Mouse (Mus musculus): ENCODE data around the gene Ptch2. TPM values are rescaled to one million over a fixed set of nuclear protein-coding genes. Genes with fewer than 3 reads are reported as not detected.

The Ptch2 gene
- polyA plus RNA-seq, 1 experiment from 2014 or later, result 7.0 TPM

DNA sequence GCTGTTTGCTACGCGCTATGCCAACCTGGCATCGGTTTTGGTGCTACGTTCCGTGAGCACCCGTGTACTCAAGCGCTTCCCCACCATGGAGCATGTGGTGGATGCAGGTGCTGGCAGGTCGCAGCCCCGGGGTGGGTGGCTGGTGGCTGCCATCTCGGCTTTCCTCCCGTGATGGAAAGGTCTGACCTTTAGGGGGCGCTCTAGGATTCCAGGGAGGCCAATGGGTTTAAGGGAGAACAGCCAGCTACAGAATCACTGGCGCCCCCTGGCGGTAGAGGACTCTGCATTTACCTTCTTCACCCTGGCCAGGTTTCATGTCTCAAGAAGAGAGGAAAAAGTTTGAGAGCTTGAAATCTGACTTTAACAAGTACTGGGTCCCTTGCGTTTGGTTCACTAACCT is 50.3 kb downstream of the Ptch2 start:
- H3K4me2 ChIP-seq, result no peak overlapping the region
- no peak overlapping the region for H3K4me3 ChIP-seq (replicated peaks)
- H3K27me3 ChIP-seq (replicated peaks), result no peaks in the 10 kb centered on the region
- no peak for ATAC-seq (ENCODE audit: insufficient read depth, low FRiP score, low read depth)
- H3K27ac ChIP-seq, result no peak overlapping the region
- H3K9me3 ChIP-seq, result no peaks in the 10 kb centered on the region
- 0 out of 2 replicates have a peak, but pooled peaks cover 2% of the 10 kb centered on the region for H3K4me1 ChIP-seq
- 27% methylated on average over 15 of the region's 15 CpGs for WGBS
- no peak overlapping the region for H3K9ac ChIP-seq
- peaks cover 12% of the 10 kb centered on the region for H3K36me3 ChIP-seq

DNA sequence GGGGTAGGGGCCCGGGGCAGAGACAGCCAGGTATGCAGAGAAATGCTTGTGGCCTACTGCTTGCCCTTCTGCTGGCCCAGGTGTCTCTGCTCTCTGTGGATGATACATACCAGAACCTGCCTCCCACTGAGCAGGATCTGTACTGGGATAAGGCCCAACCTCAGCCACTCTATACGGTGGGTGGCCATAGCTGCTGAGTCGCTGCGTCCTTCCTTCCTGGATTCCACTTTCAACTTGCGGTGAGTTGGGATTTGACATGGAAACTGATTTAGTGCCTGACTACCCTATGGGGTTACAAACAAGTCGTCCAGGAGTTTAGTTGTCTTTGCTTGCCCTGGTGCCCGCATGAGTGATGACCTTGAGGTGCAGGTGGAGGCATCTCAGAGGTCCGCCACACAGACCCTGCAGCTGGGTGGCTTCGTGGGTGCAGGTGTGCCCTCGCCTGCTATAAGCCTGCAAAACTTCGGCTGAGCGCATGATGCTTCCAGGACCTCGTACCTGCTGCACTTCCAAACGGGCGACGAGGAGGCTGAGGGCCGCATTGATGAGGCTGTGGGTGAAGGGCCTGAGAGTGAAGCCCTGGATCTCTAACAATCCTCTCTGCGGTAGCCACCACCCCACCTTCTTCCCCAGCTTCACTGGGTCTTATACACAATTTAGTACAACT is 52.3 kb downstream of the Ptch2 start:
- Histone ChIP-seq H3K27ac (no peak overlapping the region), H3K36me3 (peaks cover 29% of the 10 kb centered on the region), H3K27me3 (replicated peaks) (no peaks in the 10 kb centered on the region), H3K4me2 (no peak overlapping the region), H3K9ac (no peak overlapping the region), H3K4me3 (replicated peaks) (no peak overlapping the region), H3K9me3 (no peaks in the 10 kb centered on the region), H3K4me1 (peaks cover 11% of the 10 kb centered on the region; the same call in 1 of the 2 replicates)
- 70% methylated on average over 18 of the region's 18 CpGs for WGBS
- no peak; the same call in 1 of the 2 replicates for ATAC-seq (ENCODE audit: insufficient read depth, low FRiP score, low read depth)

- Histone ChIP-seq H3K9me3 (no peaks in the 10 kb centered on the region), H3K9ac (no peak overlapping the region), H3K27me3 (replicated peaks) (no peaks in the 10 kb centered on the region), H3K4me3 (replicated peaks) (no peak overlapping the region), H3K27ac (no peak overlapping the region), H3K4me2 (no peak overlapping the region), H3K36me3 (peaks cover 34% of the 10 kb centered on the region), H3K4me1 (peaks cover 16% of the 10 kb centered on the region; the same call in 1 of the 2 replicates)
- ATAC-seq (ENCODE audit: insufficient read depth, low FRiP score, low read depth), result no peak
- 65% methylated on average over 24 of the region's 24 CpGs for WGBS
Measured at GRCm38 (mm10) chr4:117148815-117149214, 52.9 kb downstream of the Ptch2 start.

GRCm38 (mm10) chr4:117149291-117150211 is 53.7 kb downstream of the Ptch2 start:
- Histone ChIP-seq H3K9me3 (no peaks in the 10 kb centered on the region), H3K27me3 (replicated peaks) (no peaks in the 10 kb centered on the region), H3K27ac (0 out of 2 replicates have a peak overlapping the region, but pooled peaks have one; percentile 12), H3K4me1 (peaks cover 22% of the 10 kb centered on the region; the same call in 1 of the 2 replicates), H3K9ac (no peak overlapping the region), H3K36me3 (peaks cover 34% of the 10 kb centered on the region), H3K4me3 (replicated peaks) (no peak overlapping the region), H3K4me2 (no peak overlapping the region)
- ATAC-seq (ENCODE audit: insufficient read depth, low FRiP score, low read depth), result no peak
- WGBS, result 65% methylated on average over 6 of the region's 6 CpGs

DNA sequence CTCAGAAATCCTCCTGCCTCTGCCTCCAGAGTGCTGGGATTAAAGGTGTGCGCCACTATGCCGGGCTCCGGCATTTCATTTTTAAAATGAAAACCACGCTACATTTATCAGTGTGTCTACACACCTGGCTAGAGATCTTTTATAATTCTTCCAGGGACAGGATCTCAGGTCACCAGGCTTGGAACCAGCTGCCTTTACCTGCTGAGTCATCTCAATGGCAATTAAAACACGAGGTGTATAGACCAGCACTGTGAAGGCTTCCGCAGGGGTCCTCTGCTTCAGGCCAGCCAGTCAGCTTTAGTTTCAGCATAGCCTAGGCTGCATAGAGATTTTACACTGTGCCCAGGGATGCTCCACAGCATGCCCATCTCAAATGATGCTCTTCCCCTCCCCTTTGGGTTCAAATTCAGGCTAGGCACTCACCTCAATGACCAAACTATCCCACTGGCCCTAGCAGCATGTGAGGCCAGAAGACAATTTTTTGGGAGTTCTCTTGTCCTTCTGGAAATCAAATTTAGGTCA is 54.4 kb downstream of the Ptch2 start:
- no peak overlapping the region for H3K4me3 ChIP-seq (replicated peaks)
- WGBS, result 89% methylated on average over 6 of the region's 6 CpGs
- no peak for ATAC-seq (ENCODE audit: insufficient read depth, low FRiP score, low read depth)
- H3K9me3 ChIP-seq, result no peaks in the 10 kb centered on the region
- H3K4me2 ChIP-seq, result no peak overlapping the region
- peaks cover 22% of the 10 kb centered on the region; the same call in 1 of the 2 replicates for H3K4me1 ChIP-seq
- 0 out of 2 replicates have a peak overlapping the region, but pooled peaks have one; percentile 12 for H3K27ac ChIP-seq
- H3K9ac ChIP-seq, result no peak overlapping the region
- no peaks in the 10 kb centered on the region for H3K27me3 ChIP-seq (replicated peaks)
- H3K36me3 ChIP-seq, result peaks cover 34% of the 10 kb centered on the region

DNA sequence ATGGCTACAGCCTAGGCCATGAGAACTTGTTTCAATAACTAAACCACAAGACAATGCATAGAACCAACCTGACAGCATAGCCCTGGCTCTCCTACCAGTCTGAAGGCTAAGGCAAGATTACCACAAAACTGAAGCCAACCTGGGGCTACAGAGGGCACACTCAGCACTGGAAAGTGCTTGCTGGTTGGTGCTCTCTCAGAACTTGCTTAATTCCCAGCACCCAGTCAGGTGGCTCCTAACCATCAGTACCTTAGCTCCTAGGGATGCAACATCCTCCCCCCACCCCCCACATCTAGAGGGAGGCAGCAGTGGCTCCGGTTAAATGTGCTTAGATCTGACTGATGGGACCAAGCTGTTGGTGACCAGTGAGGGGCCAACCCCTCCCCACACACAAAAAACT is 55.5 kb downstream of the Ptch2 start:
- Histone ChIP-seq H3K36me3 (peaks cover 34% of the 10 kb centered on the region), H3K27me3 (replicated peaks) (no peaks in the 10 kb centered on the region), H3K9me3 (no peaks in the 10 kb centered on the region), H3K27ac (no peak overlapping the region), H3K4me1 (peaks cover 22% of the 10 kb centered on the region; the same call in 1 of the 2 replicates), H3K4me2 (no peak overlapping the region), H3K9ac (no peak overlapping the region), H3K4me3 (replicated peaks) (no peak overlapping the region)
- ATAC-seq (ENCODE audit: insufficient read depth, low FRiP score, low read depth), result no peak
- 41% methylated on average over 1 of the region's 1 CpGs for WGBS

- 58% methylated on average over 5 of the region's 5 CpGs for WGBS
- H3K4me3 ChIP-seq (replicated peaks), result no peak overlapping the region
- H3K27ac ChIP-seq, result no peak overlapping the region
- H3K9ac ChIP-seq, result no peak overlapping the region
- no peaks in the 10 kb centered on the region for H3K9me3 ChIP-seq
- peak overlapping the region; percentile 64; the same call in 1 of the 2 replicates for H3K4me2 ChIP-seq
- H3K36me3 ChIP-seq, result peaks cover 34% of the 10 kb centered on the region
- no peaks in the 10 kb centered on the region for H3K27me3 ChIP-seq (replicated peaks)
- H3K4me1 ChIP-seq, result peaks cover 22% of the 10 kb centered on the region; the same call in 1 of the 2 replicates
- ATAC-seq (ENCODE audit: insufficient read depth, low FRiP score, low read depth), result no peak
Measured at GRCm38 (mm10) chr4:117152714-117153113, 56.8 kb downstream of the Ptch2 start.

DNA sequence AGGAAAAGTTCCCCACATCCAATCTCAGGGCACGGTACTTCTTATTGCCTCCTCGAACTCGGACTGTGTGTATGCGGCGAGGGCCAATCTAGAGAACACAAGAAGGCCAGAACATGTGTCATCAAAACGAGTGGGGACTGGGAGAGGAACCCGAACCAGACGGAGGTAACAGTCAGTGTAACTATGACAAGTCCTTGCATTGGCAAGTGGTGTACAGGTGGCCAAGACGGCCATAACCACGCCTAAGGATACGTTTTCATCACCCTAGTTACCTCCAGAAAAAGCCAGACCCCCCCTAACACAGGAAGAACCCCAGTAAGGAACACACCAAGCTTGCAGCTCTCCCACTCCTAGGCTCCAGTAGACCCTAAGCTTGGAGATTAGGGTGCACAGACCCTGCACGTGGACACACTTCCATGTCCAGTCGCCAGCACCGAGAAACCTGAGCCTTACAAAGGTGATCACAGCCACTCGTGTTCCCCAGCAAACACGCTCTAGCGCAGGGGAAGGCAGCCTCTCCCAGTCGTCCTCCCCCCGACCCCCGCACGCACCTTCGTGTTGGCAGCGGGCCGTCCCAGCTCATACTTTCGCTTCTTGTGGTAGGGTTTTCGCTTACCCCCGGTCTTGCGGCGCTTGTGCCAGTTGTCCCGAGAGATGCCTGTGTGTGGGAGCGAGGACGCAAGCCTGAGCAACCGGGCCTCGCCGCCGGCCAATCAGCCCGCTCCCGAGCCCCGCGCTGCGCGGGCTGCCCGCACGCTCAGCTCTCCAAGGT is 59.3 kb downstream of the Ptch2 start:
- WGBS, result under 1% methylated on average over 44 of the region's 44 CpGs
- Histone ChIP-seq H3K4me2 (peak overlapping the region; percentile 64), H3K27ac (peak overlapping the region; percentile 94), H3K36me3 (peaks cover 33% of the 10 kb centered on the region), H3K27me3 (replicated peaks) (no peaks in the 10 kb centered on the region), H3K9me3 (no peaks in the 10 kb centered on the region), H3K4me1 (peaks cover 22% of the 10 kb centered on the region; the same call in 1 of the 2 replicates), H3K4me3 (replicated peaks) (peak overlapping the region; percentile 93), H3K9ac (peak overlapping the region; percentile 100)
- ATAC-seq (ENCODE audit: insufficient read depth, low FRiP score, low read depth), result no peak

- WGBS, result under 1% methylated on average over 52 of the region's 52 CpGs
- Histone ChIP-seq H3K9ac (peak within 1 kb of the TSS; percentile 100), H3K27ac (peak within 1 kb of the TSS; percentile 94), H3K4me1 (peaks cover 20% of the 10 kb centered on the region; the same call in 1 of the 2 replicates), H3K27me3 (replicated peaks) (no peaks in the 10 kb centered on the region), H3K9me3 (no peaks in the 10 kb centered on the region), H3K4me3 (replicated peaks) (peak within 1 kb of the TSS; percentile 93), H3K36me3 (peaks cover 33% of the 10 kb centered on the region), H3K4me2 (peak within 1 kb of the TSS; percentile 64)
- ATAC-seq (ENCODE audit: insufficient read depth, low FRiP score, low read depth), result peak; percentile 85
Measured at GRCm38 (mm10) chr4:117155792-117156355, 60.0 kb downstream of the Ptch2 start, which contains the start of gene Rps8. Gene Rps8 (minus strand): TSS chr4:117156243.

- H3K9me3 ChIP-seq, result no peaks in the 10 kb centered on the region
- H3K27ac ChIP-seq, result no peak overlapping the region; the same call in 1 of the 2 replicates
- no peak overlapping the region for H3K9ac ChIP-seq
- no peak for ATAC-seq (ENCODE audit: insufficient read depth, low FRiP score, low read depth)
- H3K36me3 ChIP-seq, result peaks cover 32% of the 10 kb centered on the region
- H3K4me2 ChIP-seq, result peak overlapping the region; percentile 64
- H3K27me3 ChIP-seq (replicated peaks), result no peaks in the 10 kb centered on the region
- WGBS, result 24% methylated on average over 6 of the region's 6 CpGs
- H3K4me1 ChIP-seq, result peaks cover 20% of the 10 kb centered on the region; the same call in 1 of the 2 replicates
- H3K4me3 ChIP-seq (replicated peaks), result peak overlapping the region; percentile 93
Measured at GRCm38 (mm10) chr4:117156372-117156771, 60.5 kb downstream of the Ptch2 start.

DNA sequence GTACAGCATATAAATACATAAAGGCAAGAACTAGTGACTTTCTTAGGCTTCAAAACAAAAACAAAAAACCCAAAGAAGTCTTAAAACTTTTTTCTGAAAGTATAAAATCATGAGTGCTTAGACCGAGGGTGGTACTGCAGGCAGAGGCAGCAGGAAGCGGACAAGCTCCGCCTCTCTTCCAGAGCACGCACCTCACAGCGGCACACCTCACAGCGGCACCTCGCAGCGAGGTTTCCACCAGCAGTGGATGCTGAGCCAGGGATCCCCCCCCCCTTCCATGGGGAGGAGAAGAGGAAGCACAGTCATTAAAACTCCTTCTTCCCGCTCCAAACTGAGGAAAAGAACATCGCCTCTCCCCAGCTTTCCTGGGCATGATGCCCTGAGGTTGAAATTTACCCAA is 63.8 kb downstream of the Ptch2 start:
- WGBS, result 79% methylated on average over 10 of the region's 10 CpGs
- Histone ChIP-seq H3K27me3 (replicated peaks) (no peaks in the 10 kb centered on the region), H3K36me3 (peaks cover 36% of the 10 kb centered on the region), H3K4me2 (no peak overlapping the region), H3K9me3 (no peaks in the 10 kb centered on the region), H3K4me1 (no peaks in the 10 kb centered on the region), H3K9ac (no peak overlapping the region), H3K4me3 (replicated peaks) (no peak overlapping the region), H3K27ac (no peak overlapping the region)
- ATAC-seq (ENCODE audit: insufficient read depth, low FRiP score, low read depth), result no peak
